Mouse (Mus musculus): ENCODE measurements at regions not wholly inside any gene's neighbourhood (a gene's known extent, or its start where the extent isn't known, plus 50 kb on each side); places are given as distances from the start of the nearest gene placed in this dataset.

- no peaks in the 10 kb centered on the region; the same call in 1 of the 2 replicates for H3K4me1 ChIP-seq (ENCODE audit: control insufficient read depth, insufficient read depth, low read length)
- peak overlapping the region; percentile 32; the same call in 1 of the 2 replicates for H3K27ac ChIP-seq (replicated peaks; ENCODE audit: low read depth, low read length)
- ATAC-seq (ENCODE audit: low FRiP score, low TSS enrichment) (peak; percentile 55; the same call in 1 of the 2 replicates), DNase-seq (peak; percentile 74)
- no peaks in the 10 kb centered on the region for H3K9me3 ChIP-seq (ENCODE audit: control insufficient read depth, low read length)
- H3K36me3 ChIP-seq (ENCODE audit: control insufficient read depth, insufficient read depth, low read length), result no peaks in the 10 kb centered on the region
- no peaks in the 10 kb centered on the region for H3K27me3 ChIP-seq (ENCODE audit: control insufficient read depth, insufficient read depth, low read length)
- WGBS, result 40% methylated on average over 12 of the region's 12 CpGs
- H3K4me2 ChIP-seq (ENCODE audit: low read length), result peak overlapping the region; percentile 12; the same call in 1 of the 2 replicates
- no peak overlapping the region for H3K9ac ChIP-seq (replicated peaks; ENCODE audit: low read length)
- no peak overlapping the region for H3K4me3 ChIP-seq (replicated peaks; ENCODE audit: low read depth, low read length)
Measured at GRCm38 (mm10) chr9:113248703-113249274, 459.3 kb downstream of the Pdcd6ip start.

GRCm38 (mm10) chr9:113247950-113248349, 460.1 kb downstream of the Pdcd6ip start:
- DNase-seq (no peak), ATAC-seq (ENCODE audit: low FRiP score, low TSS enrichment) (no peak)
- no peak overlapping the region for H3K9ac ChIP-seq (replicated peaks; ENCODE audit: low read length)
- no peaks in the 10 kb centered on the region for H3K9me3 ChIP-seq (ENCODE audit: control insufficient read depth, low read length)
- H3K27ac ChIP-seq (replicated peaks; ENCODE audit: low read depth, low read length), result no peak overlapping the region
- no peak overlapping the region for H3K4me2 ChIP-seq (ENCODE audit: low read length)
- no peaks in the 10 kb centered on the region for H3K27me3 ChIP-seq (ENCODE audit: control insufficient read depth, insufficient read depth, low read length)
- 55% methylated on average over 5 of the region's 5 CpGs for WGBS
- H3K36me3 ChIP-seq (ENCODE audit: control insufficient read depth, insufficient read depth, low read length), result no peaks in the 10 kb centered on the region
- H3K4me3 ChIP-seq (replicated peaks; ENCODE audit: low read depth, low read length), result no peak overlapping the region
- H3K4me1 ChIP-seq (ENCODE audit: control insufficient read depth, insufficient read depth, low read length), result no peaks in the 10 kb centered on the region; the same call in 1 of the 2 replicates

- no peaks in the 10 kb centered on the region for H3K27me3 ChIP-seq (ENCODE audit: control insufficient read depth, insufficient read depth, low read length)
- H3K9ac ChIP-seq (replicated peaks; ENCODE audit: low read length), result no peak overlapping the region
- WGBS, result 92% methylated on average over 2 of the region's 2 CpGs
- H3K9me3 ChIP-seq (ENCODE audit: control insufficient read depth, low read length), result no peaks in the 10 kb centered on the region
- no peak overlapping the region for H3K4me3 ChIP-seq (replicated peaks; ENCODE audit: low read depth, low read length)
- no peaks in the 10 kb centered on the region; the same call in 1 of the 2 replicates for H3K4me1 ChIP-seq (ENCODE audit: control insufficient read depth, insufficient read depth, low read length)
- no peak for DNase-seq
- H3K4me2 ChIP-seq (ENCODE audit: low read length), result no peak overlapping the region
- ATAC-seq (ENCODE audit: low FRiP score, low TSS enrichment), result no peak
- no peaks in the 10 kb centered on the region for H3K36me3 ChIP-seq (ENCODE audit: control insufficient read depth, insufficient read depth, low read length)
- no peak overlapping the region for H3K27ac ChIP-seq (replicated peaks; ENCODE audit: low read depth, low read length)
Measured at GRCm38 (mm10) chr9:113243870-113244269, 464.2 kb downstream of the Pdcd6ip start.

GRCm38 (mm10) chr9:113233370-113233769, 474.7 kb downstream of the Pdcd6ip start:
- DNase-seq (no peak), ATAC-seq (ENCODE audit: low FRiP score, low TSS enrichment) (no peak)

GRCm38 (mm10) chr9:113229391-113229790, 478.7 kb downstream of the Pdcd6ip start:
- DNase-seq, result no peak
- Histone ChIP-seq H3K4me3 (replicated peaks; ENCODE audit: low read depth, low read length) (no peak overlapping the region), H3K27me3 (ENCODE audit: control insufficient read depth, insufficient read depth, low read length) (no peaks in the 10 kb centered on the region), H3K9ac (replicated peaks; ENCODE audit: low read length) (no peak overlapping the region), H3K36me3 (ENCODE audit: control insufficient read depth, insufficient read depth, low read length) (no peaks in the 10 kb centered on the region), H3K4me2 (ENCODE audit: low read length) (no peak overlapping the region), H3K27ac (replicated peaks; ENCODE audit: low read depth, low read length) (no peak overlapping the region), H3K4me1 (ENCODE audit: control insufficient read depth, insufficient read depth, low read length) (no peaks in the 10 kb centered on the region), H3K9me3 (ENCODE audit: control insufficient read depth, low read length) (no peaks in the 10 kb centered on the region)
- WGBS, result 80% methylated on average over 1 of the region's 1 CpGs
- ATAC-seq (ENCODE audit: low FRiP score, low TSS enrichment), result no peak

More at GRCm38 (mm10) chr9:113233370-113233769, 474.7 kb downstream of the Pdcd6ip start:
- Histone ChIP-seq H3K9ac (replicated peaks; ENCODE audit: low read length) (no peak overlapping the region), H3K36me3 (ENCODE audit: control insufficient read depth, insufficient read depth, low read length) (no peaks in the 10 kb centered on the region), H3K4me2 (ENCODE audit: low read length) (no peak overlapping the region), H3K9me3 (ENCODE audit: control insufficient read depth, low read length) (no peaks in the 10 kb centered on the region), H3K27ac (replicated peaks; ENCODE audit: low read depth, low read length) (no peak overlapping the region), H3K4me1 (ENCODE audit: control insufficient read depth, insufficient read depth, low read length) (no peaks in the 10 kb centered on the region), H3K27me3 (ENCODE audit: control insufficient read depth, insufficient read depth, low read length) (no peaks in the 10 kb centered on the region), H3K4me3 (replicated peaks; ENCODE audit: low read depth, low read length) (no peak overlapping the region)
- WGBS, result 62% methylated on average over 1 of the region's 1 CpGs

GRCm38 (mm10) chr9:113213930-113214329, 494.1 kb downstream of the Pdcd6ip start:
- 75% methylated on average over 5 of the region's 5 CpGs for WGBS
- Histone ChIP-seq H3K9me3 (ENCODE audit: control insufficient read depth, low read length) (no peaks in the 10 kb centered on the region), H3K27ac (replicated peaks; ENCODE audit: low read depth, low read length) (no peak overlapping the region), H3K4me1 (ENCODE audit: control insufficient read depth, insufficient read depth, low read length) (no peaks in the 10 kb centered on the region), H3K4me3 (replicated peaks; ENCODE audit: low read depth, low read length) (no peak overlapping the region), H3K9ac (replicated peaks; ENCODE audit: low read length) (no peak overlapping the region), H3K27me3 (ENCODE audit: control insufficient read depth, insufficient read depth, low read length) (no peaks in the 10 kb centered on the region), H3K4me2 (ENCODE audit: low read length) (no peak overlapping the region), H3K36me3 (ENCODE audit: control insufficient read depth, insufficient read depth, low read length) (no peaks in the 10 kb centered on the region)
- DNase-seq (peak; percentile 31), ATAC-seq (ENCODE audit: low FRiP score, low TSS enrichment) (no peak)

- Histone ChIP-seq H3K36me3 (ENCODE audit: control insufficient read depth, insufficient read depth, low read length) (no peaks in the 10 kb centered on the region), H3K27ac (replicated peaks; ENCODE audit: low read depth, low read length) (no peak overlapping the region), H3K4me1 (ENCODE audit: control insufficient read depth, insufficient read depth, low read length) (no peaks in the 10 kb centered on the region), H3K4me3 (replicated peaks; ENCODE audit: low read depth, low read length) (no peak overlapping the region), H3K9me3 (ENCODE audit: control insufficient read depth, low read length) (no peaks in the 10 kb centered on the region), H3K27me3 (ENCODE audit: control insufficient read depth, insufficient read depth, low read length) (no peaks in the 10 kb centered on the region), H3K4me2 (ENCODE audit: low read length) (no peak overlapping the region), H3K9ac (replicated peaks; ENCODE audit: low read length) (no peak overlapping the region)
- DNase-seq (no peak), ATAC-seq (ENCODE audit: low FRiP score, low TSS enrichment) (no peak)
- 82% methylated on average over 2 of the region's 2 CpGs for WGBS
Measured at GRCm38 (mm10) chr9:113212389-113212788, 495.7 kb downstream of the Pdcd6ip start.

- Histone ChIP-seq H3K4me2 (ENCODE audit: low read length) (no peak overlapping the region), H3K4me1 (ENCODE audit: control insufficient read depth, insufficient read depth, low read length) (no peaks in the 10 kb centered on the region), H3K4me3 (replicated peaks; ENCODE audit: low read depth, low read length) (no peak overlapping the region), H3K9ac (replicated peaks; ENCODE audit: low read length) (no peak overlapping the region), H3K27me3 (ENCODE audit: control insufficient read depth, insufficient read depth, low read length) (no peaks in the 10 kb centered on the region), H3K27ac (replicated peaks; ENCODE audit: low read depth, low read length) (no peak overlapping the region), H3K36me3 (ENCODE audit: control insufficient read depth, insufficient read depth, low read length) (no peaks in the 10 kb centered on the region), H3K9me3 (ENCODE audit: control insufficient read depth, low read length) (no peaks in the 10 kb centered on the region)
- 79% methylated on average over 4 of the region's 4 CpGs for WGBS
- ATAC-seq (ENCODE audit: low FRiP score, low TSS enrichment) (no peak), DNase-seq (no peak)
Measured at GRCm38 (mm10) chr9:113208181-113208580, 499.9 kb downstream of the Pdcd6ip start.

- H3K4me2 ChIP-seq (ENCODE audit: low read length), result no peak overlapping the region
Measured at GRCm38 (mm10) chr9:113199241-113199640, 508.8 kb downstream of the Pdcd6ip start.

More at GRCm38 (mm10) chr9:113199241-113199640, 508.8 kb downstream of the Pdcd6ip start:
- no peak overlapping the region for H3K9ac ChIP-seq (replicated peaks; ENCODE audit: low read length)
- H3K27ac ChIP-seq (replicated peaks; ENCODE audit: low read depth, low read length), result no peak overlapping the region
- WGBS, result 95% methylated on average over 4 of the region's 4 CpGs
- no peaks in the 10 kb centered on the region for H3K4me1 ChIP-seq (ENCODE audit: control insufficient read depth, insufficient read depth, low read length)
- ATAC-seq (ENCODE audit: low FRiP score, low TSS enrichment), result no peak
- no peak overlapping the region for H3K4me3 ChIP-seq (replicated peaks; ENCODE audit: low read depth, low read length)
- H3K27me3 ChIP-seq (ENCODE audit: control insufficient read depth, insufficient read depth, low read length), result no peaks in the 10 kb centered on the region
- DNase-seq, result no peak
- H3K9me3 ChIP-seq (ENCODE audit: control insufficient read depth, low read length), result no peaks in the 10 kb centered on the region
- no peaks in the 10 kb centered on the region for H3K36me3 ChIP-seq (ENCODE audit: control insufficient read depth, insufficient read depth, low read length)

All from midbrain, embryonic 14.5 days (tissue).